Mouse (Mus musculus) forelimb bud, embryonic 11.5 days (tissue): ENCODE results near the gene Sac3d1.

Experiments used
- DNase-seq: peaks from one replicate; pipeline ENCODE4 v3.0.0-alpha.2; 2012; ENCODE audit warnings: low read depth, low spot score

Gene Sac3d1

GRCm38 (mm10) chr19:6121761-6122160 is 3.3 kb upstream of the Sac3d1 start:
- DNase-seq, result no peak

- peak; percentile 10 for DNase-seq
These were observed 281 bp upstream of the Sac3d1 start for GRCm38 (mm10) chr19:6118677-6119185.

- DNase-seq, result no peak
These were observed 984 bp downstream of the Sac3d1 start for GRCm38 (mm10) chr19:6117346-6117985.

- DNase-seq, result no peak
These were observed 2.2 kb downstream of the Sac3d1 start for GRCm38 (mm10) chr19:6116113-6116850.

- DNase-seq, result no peak
These were observed 5.3 kb downstream of the Sac3d1 start for GRCm38 (mm10) chr19:6113116-6113515.

GRCm38 (mm10) chr19:6105586-6105985 is 12.9 kb downstream of the Sac3d1 start, which contains the start of gene Naaladl1:
Naaladl1 (plus strand) TSS chr19:6105782.
- DNase-seq, result no peak

GRCm38 (mm10) chr19:6104476-6104875 is 14.0 kb downstream of the Sac3d1 start:
- no peak for DNase-seq

- no peak for DNase-seq
These were observed 16.1 kb downstream of the Sac3d1 start for GRCm38 (mm10) chr19:6102169-6102853.

- DNase-seq, result no peak
These were observed 17.3 kb downstream of the Sac3d1 start for GRCm38 (mm10) chr19:6101186-6101585.

- DNase-seq, result no peak
These were observed 20.6 kb downstream of the Sac3d1 start for GRCm38 (mm10) chr19:6097847-6098246.

GRCm38 (mm10) chr19:6094119-6094518 is 24.3 kb downstream of the Sac3d1 start, which contains the start of gene AC131692.1:
AC131692.1 (plus strand) TSS chr19:6094419.
- DNase-seq, result no peak

GRCm38 (mm10) chr19:6088841-6089240 is 29.6 kb downstream of the Sac3d1 start:
- DNase-seq, result no peak

GRCm38 (mm10) chr19:6085417-6085879 is 33.0 kb downstream of the Sac3d1 start:
- peak; percentile 79 for DNase-seq

- DNase-seq, result peak; percentile 99
These were observed 33.8 kb downstream of the Sac3d1 start, which contains the start of the genes Zfpl1 and Cdca5 for GRCm38 (mm10) chr19:6084478-6085248. Zfpl1 (minus strand) TSS chr19:6084956. Cdca5 (plus strand) TSS chr19:6084983.

GRCm38 (mm10) chr19:6082156-6082555 is 36.3 kb downstream of the Sac3d1 start, which contains the start of gene Gm28374:
Gm28374 (minus strand) TSS chr19:6082256.
- no peak for DNase-seq

- no peak for DNase-seq
These were observed 38.4 kb downstream of the Sac3d1 start, which contains the start of gene Tmem262 for GRCm38 (mm10) chr19:6079983-6080480. Tmem262 (plus strand) TSS chr19:6080033.

GRCm38 (mm10) chr19:6076564-6077393 is 41.7 kb downstream of the Sac3d1 start, which contains the start of gene Vps51:
Vps51 (minus strand) TSS chr19:6077231.
- peak; percentile 87 for DNase-seq

GRCm38 (mm10) chr19:6073889-6074288 is 44.6 kb downstream of the Sac3d1 start:
- DNase-seq, result no peak

- DNase-seq, result no peak
These were observed 47.2 kb downstream of the Sac3d1 start for GRCm38 (mm10) chr19:6071261-6071660.
